Mouse (Mus musculus) ES-E14 (cell line): ENCODE measurements around the gene Chd1.

ENCODE experiments used
- CHD2 ChIP-seq: IDR thresholded peaks from 2 replicates; pipeline ENCODE4 v1.6.1; 2014; ENCODE audit warnings: mild to moderate bottlenecking, low read depth, low read length, inconsistent platforms
- MAFK ChIP-seq: IDR thresholded peaks from 2 replicates; pipeline ENCODE4 v1.6.1; 2014; ENCODE audit warnings: mild to moderate bottlenecking, low read depth, low read length, inconsistent platforms; ENCODE audit not compliant: insufficient read depth
- ZNF384 ChIP-seq: IDR thresholded peaks from 2 replicates; pipeline ENCODE4 v1.6.1; 2012; ENCODE audit warnings: low read depth, low read length, inconsistent platforms

DNA sequence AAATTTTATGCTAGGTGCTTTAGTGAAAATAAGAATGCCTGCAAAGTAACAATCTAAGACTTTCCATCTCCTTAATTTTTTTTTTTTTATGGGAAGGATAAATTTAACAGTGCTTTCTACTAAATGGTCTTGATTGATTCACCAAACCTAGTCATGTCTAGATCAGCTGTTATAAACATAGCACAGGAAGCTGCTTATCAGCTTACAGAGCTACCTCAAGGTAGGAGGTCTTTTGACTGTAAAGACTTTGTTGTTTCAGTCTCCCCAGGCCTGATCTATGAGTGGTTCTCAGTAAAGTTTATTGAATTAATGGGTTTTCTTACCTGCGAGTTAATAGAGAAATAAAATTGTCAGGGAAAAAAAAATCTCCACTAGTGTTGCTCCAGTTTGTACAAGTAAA lies 18.5 kb downstream of the Chd1 start:
- TF ChIP-seq CHD2 (no peak), MAFK (no peak), ZNF384 (no peak)
